Mouse (Mus musculus): ENCODE data around the gene Gpr174. TPM values are rescaled to one million over a fixed set of nuclear protein-coding genes. Genes with fewer than 3 reads are reported as not detected.
"Not testable (repeated sequence)": the region's sequence is repeated elsewhere in the genome, so short reads cannot be mapped to it uniquely, and the experiment has no call there.

The Gpr174 gene
- polyA plus RNA-seq (2015; fragmentation: Nextera tagmentation; extraction: Ambion mirVana), result 0.17 and 0.49 TPM in 2 replicates

GRCm38 (mm10) chrX:107255486-107256227 lies at the start of gene Gpr174:
Gpr174 (plus strand) TSS chrX:107255878.
- no peak within 1 kb of the TSS for H3K9ac ChIP-seq
- H3K27me3 ChIP-seq, result no peaks in the 10 kb centered on the region
- no peak for ATAC-seq (ENCODE audit: insufficient number of reproducible peaks, low FRiP score, low TSS enrichment, low read depth)
- no peak within 1 kb of the TSS for H3K4me3 ChIP-seq (replicated peaks)
- H3K36me3 ChIP-seq, result no peaks in the 10 kb centered on the region
- no peak within 1 kb of the TSS for H3K4me2 ChIP-seq (replicated peaks)
- no peaks in the 10 kb centered on the region for H3K9me3 ChIP-seq (replicated peaks)
- no peak within 1 kb of the TSS for H3K27ac ChIP-seq (replicated peaks)
- 51% methylated on average over 2 of the region's 2 CpGs for WGBS
- no peaks in the 10 kb centered on the region for H3K4me1 ChIP-seq

- H3K27me3 ChIP-seq, result no peaks in the 10 kb centered on the region
- WGBS, result 80% methylated on average over 2 of the region's 2 CpGs
- no peak for ATAC-seq (ENCODE audit: insufficient number of reproducible peaks, low FRiP score, low TSS enrichment, low read depth)
- no peaks in the 10 kb centered on the region for H3K9me3 ChIP-seq (replicated peaks)
- no peak overlapping the region for H3K4me2 ChIP-seq (replicated peaks)
- no peaks in the 10 kb centered on the region for H3K36me3 ChIP-seq
- no peaks in the 10 kb centered on the region for H3K4me1 ChIP-seq
- no peak overlapping the region for H3K9ac ChIP-seq
- no peak overlapping the region for H3K27ac ChIP-seq (replicated peaks)
- H3K4me3 ChIP-seq (replicated peaks), result no peak overlapping the region
Measured at GRCm38 (mm10) chrX:107217577-107218090, 38.0 kb upstream of the Gpr174 start.

GRCm38 (mm10) chrX:107224846-107225245 lies 30.8 kb upstream of the Gpr174 start:
- H3K4me3 ChIP-seq (replicated peaks), result no peak overlapping the region
- H3K27me3 ChIP-seq, result no peaks in the 10 kb centered on the region
- no peak overlapping the region for H3K4me2 ChIP-seq (replicated peaks)
- no peak overlapping the region for H3K9ac ChIP-seq
- no peak overlapping the region for H3K27ac ChIP-seq (replicated peaks)
- WGBS, result 58% methylated on average over 1 of the region's 1 CpGs
- H3K9me3 ChIP-seq (replicated peaks), result no peaks in the 10 kb centered on the region
- ATAC-seq (ENCODE audit: insufficient number of reproducible peaks, low FRiP score, low TSS enrichment, low read depth), result no peak
- H3K4me1 ChIP-seq, result no peaks in the 10 kb centered on the region
- H3K36me3 ChIP-seq, result no peaks in the 10 kb centered on the region

GRCm38 (mm10) chrX:107231214-107231613 lies 24.5 kb upstream of the Gpr174 start:
- Histone ChIP-seq H3K9me3 (replicated peaks) (no peaks in the 10 kb centered on the region), H3K4me3 (replicated peaks) (no peak overlapping the region), H3K4me1 (no peaks in the 10 kb centered on the region), H3K27me3 (no peaks in the 10 kb centered on the region), H3K36me3 (no peaks in the 10 kb centered on the region), H3K9ac (no peak overlapping the region), H3K27ac (replicated peaks) (no peak overlapping the region), H3K4me2 (replicated peaks) (no peak overlapping the region)
- no peak for ATAC-seq (ENCODE audit: insufficient number of reproducible peaks, low FRiP score, low TSS enrichment, low read depth)
- 64% methylated on average over 1 of the region's 1 CpGs for WGBS

- H3K4me2 ChIP-seq (replicated peaks), result no peak overlapping the region
- ATAC-seq (ENCODE audit: insufficient number of reproducible peaks, low FRiP score, low TSS enrichment, low read depth), result no peak
Measured at GRCm38 (mm10) chrX:107234655-107235054, 21.0 kb upstream of the Gpr174 start.

GRCm38 (mm10) chrX:107236461-107236860 lies 19.2 kb upstream of the Gpr174 start:
- Histone ChIP-seq H3K4me2 (replicated peaks) (no peak overlapping the region), H3K9me3 (replicated peaks) (no peaks in the 10 kb centered on the region), H3K27ac (replicated peaks) (no peak overlapping the region), H3K4me3 (replicated peaks) (no peak overlapping the region), H3K36me3 (no peaks in the 10 kb centered on the region), H3K27me3 (no peaks in the 10 kb centered on the region), H3K4me1 (no peaks in the 10 kb centered on the region), H3K9ac (no peak overlapping the region)
- ATAC-seq (ENCODE audit: insufficient number of reproducible peaks, low FRiP score, low TSS enrichment, low read depth), result no peak
- WGBS, result 77% methylated on average over 1 of the region's 1 CpGs

More at GRCm38 (mm10) chrX:107234655-107235054, 21.0 kb upstream of the Gpr174 start:
- Histone ChIP-seq H3K9me3 (replicated peaks) (no peaks in the 10 kb centered on the region), H3K27ac (replicated peaks) (no peak overlapping the region), H3K9ac (no peak overlapping the region), H3K36me3 (no peaks in the 10 kb centered on the region), H3K27me3 (no peaks in the 10 kb centered on the region), H3K4me1 (no peaks in the 10 kb centered on the region), H3K4me3 (replicated peaks) (no peak overlapping the region)

GRCm38 (mm10) chrX:107250390-107250789 lies 5.3 kb upstream of the Gpr174 start:
- H3K9ac ChIP-seq, result no peak overlapping the region
- no peaks in the 10 kb centered on the region for H3K27me3 ChIP-seq
- H3K36me3 ChIP-seq, result no peaks in the 10 kb centered on the region
- no peak overlapping the region for H3K4me2 ChIP-seq (replicated peaks)
- H3K27ac ChIP-seq (replicated peaks), result no peak overlapping the region
- H3K4me3 ChIP-seq (replicated peaks), result no peak overlapping the region
- no peaks in the 10 kb centered on the region for H3K4me1 ChIP-seq
- WGBS, result 78% methylated on average over 2 of the region's 2 CpGs
- no peaks in the 10 kb centered on the region for H3K9me3 ChIP-seq (replicated peaks)
- no peak for ATAC-seq (ENCODE audit: insufficient number of reproducible peaks, low FRiP score, low TSS enrichment, low read depth)

- WGBS, result 25% methylated on average over 1 of the region's 1 CpGs
- Histone ChIP-seq H3K4me3 (replicated peaks) (no peak overlapping the region), H3K4me2 (replicated peaks) (no peak overlapping the region), H3K9ac (no peak overlapping the region), H3K36me3 (no peaks in the 10 kb centered on the region), H3K27ac (replicated peaks) (no peak overlapping the region), H3K9me3 (replicated peaks) (no peaks in the 10 kb centered on the region), H3K27me3 (no peaks in the 10 kb centered on the region), H3K4me1 (no peaks in the 10 kb centered on the region)
- ATAC-seq (ENCODE audit: insufficient number of reproducible peaks, low FRiP score, low TSS enrichment, low read depth), result no peak
Measured at GRCm38 (mm10) chrX:107264619-107265018, 8.9 kb downstream of the Gpr174 start.

- no peaks in the 10 kb centered on the region for H3K27me3 ChIP-seq
- no peak overlapping the region for H3K4me3 ChIP-seq (replicated peaks)
- no peaks in the 10 kb centered on the region for H3K4me1 ChIP-seq
- H3K27ac ChIP-seq (replicated peaks), result no peak overlapping the region
- H3K36me3 ChIP-seq, result no peaks in the 10 kb centered on the region
- no peak overlapping the region for H3K9ac ChIP-seq
- no peak for ATAC-seq (ENCODE audit: insufficient number of reproducible peaks, low FRiP score, low TSS enrichment, low read depth)
- no peaks in the 10 kb centered on the region for H3K9me3 ChIP-seq (replicated peaks)
- WGBS, result 46% methylated on average over 2 of the region's 2 CpGs
- no peak overlapping the region for H3K4me2 ChIP-seq (replicated peaks)
Measured at GRCm38 (mm10) chrX:107277606-107278005, 21.9 kb downstream of the Gpr174 start.

- no peak overlapping the region for H3K4me2 ChIP-seq (replicated peaks)
- no peak for ATAC-seq (ENCODE audit: insufficient number of reproducible peaks, low FRiP score, low TSS enrichment, low read depth)
- no peaks in the 10 kb centered on the region for H3K27me3 ChIP-seq
- H3K9me3 ChIP-seq (replicated peaks), result no peaks in the 10 kb centered on the region
- no peak overlapping the region for H3K4me3 ChIP-seq (replicated peaks)
- 61% methylated on average over 4 of the region's 4 CpGs for WGBS
- H3K27ac ChIP-seq (replicated peaks), result no peak overlapping the region
- H3K36me3 ChIP-seq, result no peaks in the 10 kb centered on the region
- H3K9ac ChIP-seq, result no peak overlapping the region
- no peaks in the 10 kb centered on the region for H3K4me1 ChIP-seq
Measured at GRCm38 (mm10) chrX:107284211-107284610, 28.5 kb downstream of the Gpr174 start.

GRCm38 (mm10) chrX:107297861-107298260 lies 42.2 kb downstream of the Gpr174 start:
- not testable (repeated sequence) for H3K27me3 ChIP-seq; H3K4me2 ChIP-seq (replicated peaks); H3K4me1 ChIP-seq; ATAC-seq (ENCODE audit: insufficient number of reproducible peaks, low FRiP score, low TSS enrichment, low read depth); H3K9ac ChIP-seq; H3K9me3 ChIP-seq (replicated peaks); H3K27ac ChIP-seq (replicated peaks); H3K36me3 ChIP-seq; H3K4me3 ChIP-seq (replicated peaks)
- 80% methylated on average over 6 of the region's 6 CpGs for WGBS

GRCm38 (mm10) chrX:107298761-107299160 lies 43.1 kb downstream of the Gpr174 start:
- Histone ChIP-seq H3K9me3 (replicated peaks) (no peaks in the 10 kb centered on the region), H3K36me3 (no peaks in the 10 kb centered on the region), H3K4me1 (no peaks in the 10 kb centered on the region), H3K4me3 (replicated peaks) (no peak overlapping the region), H3K27me3 (no peaks in the 10 kb centered on the region), H3K4me2 (replicated peaks) (no peak overlapping the region), H3K9ac (no peak overlapping the region), H3K27ac (replicated peaks) (no peak overlapping the region)
- no peak for ATAC-seq (ENCODE audit: insufficient number of reproducible peaks, low FRiP score, low TSS enrichment, low read depth)
